ENCODE assay signal across 9 mouse cellular contexts in genomic region chr10:9117134-9117533, GRCm38 (mm10).
DNase-seq lines count a peak whose midpoint lies in the region; ATAC-seq lines count a peak whose summit lies in the region.
"Had no signal": no experiment of that assay in that cellular context is flagged by ENCODE, and none has a peak within 500 bp of the region (broad histone marks: within the 10 kb centered on the region; RNA-seq: fewer than 3 reads in every experiment).

No protein-coding gene starts in this region.

- peak overlapping the region; percentile 60 for H3K4me2 ChIP-seq in heart, embryonic 16.5 days (ENCODE audit: low read depth, low read length)
- H3K4me2 ChIP-seq in embryonic facial prominence, embryonic 11.5 days (ENCODE audit: low read depth, low read length): peak overlapping the region; percentile 23
- H3K4me2 ChIP-seq in hindbrain, embryonic 13.5 days: peak overlapping the region; percentile 50
- H3K4me2 ChIP-seq in midbrain, embryonic 16.5 days (ENCODE audit: low read length): peak overlapping the region; percentile 56

- H3K36me3 ChIP-seq in heart, embryonic 16.5 days (ENCODE audit: control insufficient read depth, insufficient read depth): no peaks in the 10 kb centered on the region
- H3K36me3 ChIP-seq in embryonic facial prominence, embryonic 11.5 days (replicated peaks; ENCODE audit: control insufficient read depth, insufficient read depth, low read depth, low read length): no peaks in the 10 kb centered on the region
- no peaks in the 10 kb centered on the region for H3K36me3 ChIP-seq in hindbrain, embryonic 13.5 days
- no peaks in the 10 kb centered on the region for H3K36me3 ChIP-seq in midbrain, embryonic 16.5 days (ENCODE audit: control insufficient read depth, insufficient read depth, low read length)

- no peaks in the 10 kb centered on the region for H3K27me3 ChIP-seq in heart, embryonic 16.5 days (ENCODE audit: control insufficient read depth, insufficient read depth, low read length)
- H3K27me3 ChIP-seq in embryonic facial prominence, embryonic 11.5 days (ENCODE audit: control insufficient read depth, insufficient read depth, low read length): no peaks in the 10 kb centered on the region
- H3K27me3 ChIP-seq in hindbrain, embryonic 13.5 days: no peaks in the 10 kb centered on the region
- H3K27me3 ChIP-seq in midbrain, embryonic 16.5 days (ENCODE audit: control insufficient read depth, insufficient read depth, low read depth, low read length): no peaks in the 10 kb centered on the region
- H3K27me3 ChIP-seq: CH12.LX had no signal

- no peak for DNase-seq in heart, adult 8-10 months (ENCODE audit: low spot score)
- DNase-seq in embryonic facial prominence, embryonic 11.5 days (ENCODE audit: low spot score): no peak
- no peak for DNase-seq in B cell, adult 2 months
- no peak for DNase-seq in right cerebral cortex, postnatal 4 days
- no peak for DNase-seq in spleen, postnatal 36 days (ENCODE audit: low spot score in 2 of 2)

- H3K9me3 ChIP-seq in heart, embryonic 16.5 days (replicated peaks; ENCODE audit: control insufficient read depth, low read length): no peaks in the 10 kb centered on the region
- H3K9me3 ChIP-seq in embryonic facial prominence, embryonic 11.5 days (replicated peaks; ENCODE audit: control insufficient read depth, low read length): no peaks in the 10 kb centered on the region
- H3K9me3 ChIP-seq in hindbrain, embryonic 13.5 days: no peaks in the 10 kb centered on the region
- H3K9me3 ChIP-seq in midbrain, embryonic 16.5 days (replicated peaks; ENCODE audit: control insufficient read depth, low read length, poor library complexity, severe bottlenecking): no peaks in the 10 kb centered on the region

- no peak overlapping the region for H3K9ac ChIP-seq in heart, embryonic 16.5 days (ENCODE audit: low read length)
- no peak overlapping the region for H3K9ac ChIP-seq in embryonic facial prominence, embryonic 11.5 days (replicated peaks; ENCODE audit: low read length)
- H3K9ac ChIP-seq in hindbrain, embryonic 13.5 days: peak overlapping the region; percentile 14; the same call in 1 of the 2 replicates
- peak overlapping the region; percentile 56 for H3K9ac ChIP-seq in midbrain, embryonic 16.5 days (ENCODE audit: low read depth, low read length)

- no peak overlapping the region for H3K4me3 ChIP-seq in heart, embryonic 16.5 days (ENCODE audit: low read length)
- H3K4me3 ChIP-seq in embryonic facial prominence, embryonic 11.5 days (ENCODE audit: low read depth, low read length): no peak overlapping the region
- peak overlapping the region; percentile 27; the same call in 1 of the 2 replicates for H3K4me3 ChIP-seq in hindbrain, embryonic 13.5 days
- H3K4me3 ChIP-seq in midbrain, embryonic 16.5 days (ENCODE audit: low read depth, low read length): peak overlapping the region; percentile 35

- no peak overlapping the region for H3K27ac ChIP-seq in heart, embryonic 16.5 days (ENCODE audit: low read length)
- H3K27ac ChIP-seq in embryonic facial prominence, embryonic 11.5 days (replicated peaks; ENCODE audit: low read depth, low read length): no peak overlapping the region
- no peak overlapping the region for H3K27ac ChIP-seq in hindbrain, embryonic 13.5 days
- H3K27ac ChIP-seq in midbrain, embryonic 16.5 days (ENCODE audit: low read length): peak overlapping the region; percentile 76

- 91% methylated on average over 7 of the region's 7 CpGs for WGBS in heart, embryonic 16.5 days
- 92% methylated on average over 7 of the region's 7 CpGs for WGBS in embryonic facial prominence, embryonic 11.5 days
- WGBS in hindbrain, embryonic 13.5 days: 92% methylated on average over 7 of the region's 7 CpGs
- 68% methylated on average over 7 of the region's 7 CpGs for WGBS in midbrain, embryonic 16.5 days

- peaks cover 3% of the 10 kb centered on the region; the same call in 1 of the 2 replicates for H3K4me1 ChIP-seq in heart, embryonic 16.5 days (ENCODE audit: control insufficient read depth, insufficient read depth, low read length)
- no peaks in the 10 kb centered on the region for H3K4me1 ChIP-seq in embryonic facial prominence, embryonic 11.5 days (ENCODE audit: control insufficient read depth, insufficient read depth, low read length)
- peaks cover 9% of the 10 kb centered on the region; the same call in 1 of the 2 replicates for H3K4me1 ChIP-seq in hindbrain, embryonic 13.5 days (replicated peaks)
- peaks cover 24% of the 10 kb centered on the region for H3K4me1 ChIP-seq in midbrain, embryonic 16.5 days (ENCODE audit: control insufficient read depth, insufficient read depth, low read length)

- no peak for ATAC-seq in heart, embryonic 16.5 days (replicated peaks; ENCODE audit: extremely low read depth, insufficient read depth, low FRiP score)
- ATAC-seq in embryonic facial prominence, embryonic 11.5 days (replicated peaks; ENCODE audit: insufficient number of reproducible peaks, low FRiP score, low TSS enrichment, low read depth): no peak
- ATAC-seq in hindbrain, embryonic 13.5 days (ENCODE audit: low FRiP score): peak; percentile 17
- ATAC-seq in midbrain, embryonic 16.5 days: peak; percentile 2; the same call in 1 of the 2 replicates

Comparison
In these comparisons a context has a peak if more than half of its experiments do, and no peak if none do; other contexts are left out.
1. ATAC-seq: peak in hindbrain, embryonic 13.5 days (single experiment) and midbrain, embryonic 16.5 days (single experiment); none in heart, embryonic 16.5 days (single experiment) and embryonic facial prominence, embryonic 11.5 days (single experiment).
2. H3K4me3 ChIP-seq: peak in hindbrain, embryonic 13.5 days (single experiment) and midbrain, embryonic 16.5 days (single experiment); none in heart, embryonic 16.5 days (single experiment) and embryonic facial prominence, embryonic 11.5 days (single experiment).
3. H3K9ac ChIP-seq: peak in hindbrain, embryonic 13.5 days (single experiment) and midbrain, embryonic 16.5 days (single experiment); none in heart, embryonic 16.5 days (single experiment) and embryonic facial prominence, embryonic 11.5 days (single experiment).
4. Peak in every context shown above with its lines, with median percentiles within 50 percentile points of each other: H3K4me2 ChIP-seq.